Mouse (Mus musculus): ENCODE data around the gene Hdac9.

DNA sequence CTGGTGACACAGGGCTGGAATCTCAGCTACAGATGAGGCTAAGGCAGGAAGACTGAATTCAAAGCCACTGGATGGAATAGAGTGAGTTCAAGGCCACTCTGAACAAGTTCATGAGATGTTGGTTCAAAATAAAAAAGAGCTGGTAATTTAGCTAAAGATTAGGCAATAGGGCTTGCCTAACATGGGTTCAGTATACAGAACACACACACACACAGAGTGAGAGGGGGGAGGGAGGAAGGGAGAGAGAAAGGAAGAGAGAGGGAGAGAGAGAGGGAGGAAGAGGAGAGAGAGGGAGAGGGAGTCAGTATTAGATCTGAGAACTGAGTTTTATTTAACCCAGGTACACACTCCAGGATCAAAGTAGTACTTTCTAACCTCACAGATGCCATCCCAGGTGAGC is 115.1 kb downstream of the Hdac9 start:
- no peak for TF ChIP-seq FLI1 (IDR thresholded peaks at IDR 0.05; ENCODE audit: low read length)
- no peak for TF ChIP-seq GATA1 (IDR thresholded peaks at IDR 0.05; ENCODE audit: borderline replicate concordance, low read length)
